Mouse (Mus musculus): ENCODE data around the gene Zfp182.
A peak's percentile ranks its signal among the peaks of the same experiment; 100 is the strongest.

The Zfp182 gene

GRCm38 (mm10) chrX:21061866-21062543 lies at the start of gene Zfp182:
TSS of gene Zfp182 (minus strand) at chrX:21062316.
- DNase-seq (ENCODE audit: low read depth, low spot score), result peak; percentile 89

GRCm38 (mm10) chrX:21089867-21090239 lies 27.7 kb upstream of the Zfp182 start:
- DNase-seq (ENCODE audit: low read depth, low spot score), result no peak

- peak; percentile 85 for DNase-seq (ENCODE audit: low read depth, low spot score)
Measured at GRCm38 (mm10) chrX:21088983-21089866, 27.1 kb upstream of the Zfp182 start, which contains the start of gene Zfp300. TSS of gene Zfp300 (minus strand) at chrX:21089527.

GRCm38 (mm10) chrX:21088645-21088982 lies 26.5 kb upstream of the Zfp182 start:
- no peak for DNase-seq (ENCODE audit: low read depth, low spot score)

GRCm38 (mm10) chrX:21068106-21068505 lies 6.0 kb upstream of the Zfp182 start, which contains the start of gene Spaca5:
TSS of gene Spaca5 (plus strand) at chrX:21068406.
- DNase-seq (ENCODE audit: low read depth, low spot score), result no peak

- DNase-seq (ENCODE audit: low read depth, low spot score), result no peak
Measured at GRCm38 (mm10) chrX:21062544-21062890, 401 bp upstream of the Zfp182 start.

- no peak for DNase-seq (ENCODE audit: low read depth, low spot score)
Measured at GRCm38 (mm10) chrX:21061460-21061859, 656 bp downstream of the Zfp182 start.

- DNase-seq (ENCODE audit: low read depth, low spot score), result no peak
Measured at GRCm38 (mm10) chrX:20980901-20981300, 81.2 kb downstream of the Zfp182 start.
